Mouse (Mus musculus) embryonic fibroblast, embryonic 13.5 days (primary cell): ENCODE measurements around the gene Klhdc10. TPM values are rescaled to one million over a fixed set of nuclear protein-coding genes. Genes with fewer than 3 reads are reported as not detected.

Source experiments
- H3K27ac ChIP-seq: 2 replicates; pipeline ENCODE4 v1.5.1; 2012; ENCODE audit warnings: low read length, control low read depth, inconsistent platforms; ENCODE audit not compliant: insufficient read depth
- H3K4me1 ChIP-seq: 2 replicates; pipeline ENCODE4 v1.6.1; 2011; ENCODE audit warnings: low read length; ENCODE audit not compliant: control insufficient read depth, insufficient read depth
- H3K4me3 ChIP-seq: 2 replicates; pipeline ENCODE4 v1.5.1; 2011; ENCODE audit warnings: mild to moderate bottlenecking, control low read depth, low read length; ENCODE audit not compliant: insufficient read depth
- CTCF ChIP-seq: IDR thresholded peaks from 2 replicates; pipeline ENCODE4 v1.5.1; 2011; ENCODE audit warnings: mild to moderate bottlenecking, control low read depth, low read length, moderate library complexity, borderline replicate concordance; ENCODE audit not compliant: insufficient read depth
- POLR2A ChIP-seq: IDR thresholded peaks from 2 replicates; pipeline ENCODE4 v1.6.1; 2011; ENCODE audit warnings: low read depth, mild to moderate bottlenecking, control low read depth, low read length, moderate library complexity
- polyA plus RNA-seq: library from polyadenylated mRNA; stranded (reverse); fragments of >200 nt; gene quantifications from 2 replicates; pipeline ENCODE4 v1.2.4, GENCODE M21; 2011; ENCODE audit warnings: low read depth; ENCODE audit not compliant: missing spikeins, insufficient read length

Klhdc10 gene
- polyA plus RNA-seq, 1 experiment: 54.6 TPM

GRCm38 (mm10) chr6:30400146-30400545 lies 1.5 kb upstream of the Klhdc10 start:
- TF ChIP-seq POLR2A (no peak), CTCF (no peak)
- Histone ChIP-seq H3K4me3 (no peak overlapping the region), H3K4me1 (no peaks in the 10 kb centered on the region), H3K27ac (peak overlapping the region; percentile 95)

DNA sequence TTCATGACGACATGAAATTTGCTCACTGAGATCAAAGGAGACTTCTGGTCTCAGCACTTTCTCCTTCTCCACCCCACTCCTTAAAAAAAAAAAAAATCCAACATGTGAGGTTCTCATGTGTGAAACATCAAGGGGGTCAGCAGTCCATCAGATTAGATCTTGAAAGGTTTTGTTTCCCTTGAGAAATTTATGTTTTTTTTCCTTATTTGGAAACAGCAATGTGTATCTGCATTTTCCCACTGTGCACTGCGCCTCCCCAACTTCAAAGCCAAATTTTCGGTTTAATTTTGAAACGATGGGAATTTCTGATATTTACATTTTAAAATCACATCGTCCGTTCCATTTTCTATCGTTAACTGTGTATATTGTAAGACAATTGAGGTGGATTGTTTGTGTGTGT lies 952 bp upstream of the Klhdc10 start:
- H3K4me1 ChIP-seq: no peaks in the 10 kb centered on the region
- TF ChIP-seq POLR2A: no peak
- no peak for TF ChIP-seq CTCF
- H3K4me3 ChIP-seq: no peak overlapping the region
- H3K27ac ChIP-seq: peak overlapping the region; percentile 95

GRCm38 (mm10) chr6:30402091-30402491 lies 423 bp downstream of the Klhdc10 start:
- peak overlapping the region; percentile 17 for H3K27ac ChIP-seq
- TF ChIP-seq POLR2A: no peak
- no peak for TF ChIP-seq CTCF
- H3K4me1 ChIP-seq: no peaks in the 10 kb centered on the region
- peak overlapping the region; percentile 79 for H3K4me3 ChIP-seq

- TF ChIP-seq POLR2A: no peak
- TF ChIP-seq CTCF: peak; percentile 53; the same call in 1 of the 2 replicates
- Histone ChIP-seq H3K27ac (no peak overlapping the region), H3K4me1 (no peaks in the 10 kb centered on the region), H3K4me3 (no peak overlapping the region)
These were observed 1.8 kb downstream of the Klhdc10 start for GRCm38 (mm10) chr6:30403465-30403864.

DNA sequence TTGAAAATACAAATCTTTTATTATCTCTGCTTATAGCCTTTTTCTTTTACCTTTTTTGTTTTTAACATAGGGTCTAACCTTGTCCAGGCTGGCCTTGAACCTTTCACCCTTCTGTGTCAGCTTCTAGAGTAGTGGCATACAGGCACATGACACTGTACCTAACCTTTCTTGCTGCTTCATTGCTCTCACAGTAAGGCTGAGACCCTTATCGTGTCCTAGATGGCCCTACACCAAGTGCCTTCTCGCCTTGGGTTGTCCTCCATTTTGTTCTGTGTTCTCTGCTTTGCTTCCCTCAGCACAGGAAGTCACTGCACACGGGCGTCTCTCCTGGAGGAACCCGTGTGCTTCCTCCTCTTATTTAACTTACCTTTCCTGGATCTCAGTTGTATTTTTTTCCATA lies 3.0 kb downstream of the Klhdc10 start:
- Histone ChIP-seq H3K4me3 (no peak overlapping the region), H3K27ac (no peak overlapping the region), H3K4me1 (no peaks in the 10 kb centered on the region)
- TF ChIP-seq CTCF (no peak), POLR2A (no peak)

GRCm38 (mm10) chr6:30408276-30408675 lies 6.6 kb downstream of the Klhdc10 start:
- Histone ChIP-seq H3K4me3 (no peak overlapping the region), H3K27ac (no peak overlapping the region), H3K4me1 (no peaks in the 10 kb centered on the region)
- TF ChIP-seq CTCF (no peak), POLR2A (no peak)

DNA sequence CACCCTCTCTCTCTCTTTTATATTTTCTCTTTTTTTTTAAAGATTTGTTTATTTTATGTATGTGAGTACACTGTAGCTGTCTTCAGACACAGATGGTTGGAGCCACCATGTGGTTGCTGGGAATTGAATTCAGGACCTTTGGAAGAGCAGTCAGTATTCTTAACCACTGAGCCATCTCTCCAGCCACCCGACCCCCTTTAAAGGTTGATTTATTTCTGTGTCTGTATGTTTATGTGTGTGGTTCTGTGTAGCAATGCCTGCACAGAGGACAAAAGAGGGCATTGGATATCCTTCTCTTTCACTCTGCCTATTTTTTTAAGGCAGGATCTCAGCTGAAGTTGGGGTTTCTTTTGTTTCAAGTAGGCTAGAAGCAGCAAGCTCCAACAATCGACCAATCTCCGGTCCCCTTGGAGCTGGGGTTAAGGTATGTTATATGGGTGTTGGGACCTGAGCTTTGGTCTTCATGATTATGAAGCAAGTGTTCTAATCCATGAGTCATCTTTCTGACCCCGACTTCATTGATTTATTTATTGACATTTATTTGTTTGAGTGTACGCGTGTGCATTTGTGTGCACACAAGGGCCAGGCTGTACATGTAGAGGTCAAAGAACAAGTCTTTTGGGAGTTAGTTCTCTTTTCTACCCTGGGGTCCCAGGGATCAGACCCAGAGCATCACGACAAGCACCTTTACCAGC lies 7.9 kb downstream of the Klhdc10 start:
- Histone ChIP-seq H3K27ac (no peak overlapping the region), H3K4me3 (no peak overlapping the region), H3K4me1 (no peaks in the 10 kb centered on the region)
- no peak for TF ChIP-seq CTCF

DNA sequence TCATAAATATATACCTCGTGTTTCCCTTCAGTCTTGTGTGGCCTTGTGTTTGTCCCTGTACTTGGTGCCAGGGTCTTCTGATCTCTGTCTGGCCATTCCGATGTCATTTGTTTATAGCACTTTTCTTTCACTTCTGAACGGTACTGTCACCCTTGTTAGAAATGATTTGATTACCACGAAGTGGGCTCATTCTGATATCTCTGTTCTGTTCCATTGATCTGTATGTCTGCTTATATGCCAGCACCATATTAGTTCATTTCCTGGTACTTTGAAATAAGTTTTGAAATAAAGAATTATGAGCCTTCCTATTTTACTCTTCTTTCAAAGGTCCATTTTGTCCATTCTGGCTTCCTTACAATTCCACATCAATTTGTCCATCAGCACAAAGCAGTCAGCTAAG lies 9.6 kb downstream of the Klhdc10 start:
- no peaks in the 10 kb centered on the region for H3K4me1 ChIP-seq
- H3K4me3 ChIP-seq: no peak overlapping the region
- no peak overlapping the region for H3K27ac ChIP-seq
- TF ChIP-seq CTCF: no peak
- TF ChIP-seq POLR2A: no peak

DNA sequence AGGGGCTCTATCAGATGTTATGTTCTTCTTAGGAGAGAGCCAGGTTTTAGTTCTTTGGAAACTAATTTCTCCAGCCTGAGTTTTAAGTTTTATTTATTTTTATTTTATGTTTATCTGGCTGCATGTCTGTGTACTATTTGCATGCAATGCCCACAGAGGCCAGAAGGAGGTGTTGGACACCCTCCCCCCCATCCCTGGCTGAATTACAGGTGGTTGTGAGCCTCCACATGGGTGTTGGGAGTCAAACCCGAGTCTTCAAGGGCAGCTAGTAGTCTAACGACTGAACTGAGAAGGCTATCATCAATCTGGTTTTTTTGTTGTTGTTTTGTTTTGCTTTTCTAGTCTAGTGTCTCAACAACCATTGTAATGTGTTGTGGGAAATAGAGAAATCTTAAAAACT lies 14.5 kb downstream of the Klhdc10 start:
- Histone ChIP-seq H3K4me1 (no peaks in the 10 kb centered on the region), H3K4me3 (no peak overlapping the region), H3K27ac (no peak overlapping the region)
- TF ChIP-seq POLR2A (no peak), CTCF (no peak)

- Histone ChIP-seq H3K27ac (no peak overlapping the region), H3K4me1 (no peaks in the 10 kb centered on the region), H3K4me3 (no peak overlapping the region)
- TF ChIP-seq CTCF (no peak), POLR2A (no peak)
These were observed 15.1 kb downstream of the Klhdc10 start for GRCm38 (mm10) chr6:30416801-30417200.
